Mouse (Mus musculus): Measurements from ENCODE around the gene Pdcd2.
"Not testable (repeated sequence)": the region's sequence is repeated elsewhere in the genome, so short reads cannot be mapped to it uniquely, and the experiment has no call there.

Gene Pdcd2

DNA sequence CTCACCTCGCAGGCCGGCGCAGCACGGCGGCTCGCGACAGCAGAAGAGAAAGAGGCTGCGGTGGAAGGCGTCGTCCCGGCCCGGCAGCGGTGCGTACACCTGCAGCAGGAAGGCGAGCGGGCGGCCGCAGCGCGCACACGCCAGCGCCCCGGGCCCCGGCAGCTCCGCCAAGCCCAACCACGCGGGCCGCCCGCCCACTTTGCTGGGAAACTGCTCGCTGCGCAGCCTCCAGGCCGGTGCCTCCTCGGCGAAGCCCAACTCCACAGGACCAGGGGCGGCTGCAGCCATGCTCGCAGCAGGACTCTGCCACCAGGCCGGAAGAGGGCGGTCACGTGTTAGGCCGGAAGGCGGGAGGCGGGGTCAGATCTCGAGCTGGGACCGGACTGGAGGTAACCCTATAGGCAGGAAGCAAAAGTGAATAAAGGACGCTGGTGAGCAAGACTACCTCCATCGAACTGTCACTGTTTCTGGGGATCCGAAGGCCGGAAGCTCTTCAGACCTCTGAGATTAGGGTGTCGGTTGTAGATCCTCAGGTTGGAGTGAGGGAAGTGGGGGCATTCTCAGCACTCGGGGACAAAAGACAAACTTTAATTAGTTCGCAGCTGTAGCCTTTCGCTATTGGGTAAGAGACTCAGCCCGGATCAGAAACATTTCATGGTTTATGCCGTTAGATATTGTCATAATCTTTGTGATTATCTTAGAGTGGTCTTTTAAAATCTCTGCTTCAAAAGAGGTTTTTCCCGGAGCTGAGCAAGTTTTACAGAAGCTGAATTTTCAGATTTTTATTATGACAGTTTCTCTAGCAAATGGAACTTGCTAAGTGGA, at the start of gene Pdcd2:
Gene Pdcd2, minus strand, starts transcription at position 316 of the 825 bp plus-strand sequence.
- DNase-seq (ENCODE audit: low spot score) = peak; percentile 96

DNA sequence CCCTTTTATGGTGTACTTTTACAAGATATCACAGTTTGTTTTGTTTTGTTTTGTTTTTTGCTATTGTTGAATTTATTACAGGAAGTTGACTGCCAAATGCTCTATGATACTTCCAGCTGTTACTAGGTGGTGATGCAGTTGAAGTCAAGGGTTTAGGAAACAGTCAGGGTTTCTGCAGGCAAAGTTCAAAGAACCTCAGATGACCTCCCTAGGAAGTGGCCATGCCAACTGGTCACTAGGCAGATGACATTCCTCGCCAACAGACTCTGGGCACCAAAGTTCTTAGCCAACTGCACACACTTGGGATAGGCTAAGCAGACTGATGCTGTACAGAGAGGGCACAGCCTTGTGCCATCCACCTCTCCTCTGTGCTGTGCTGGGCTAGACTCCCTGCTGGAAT, 48.0 kb upstream of the Pdcd2 start:
- no peak for DNase-seq (ENCODE audit: low spot score)

DNA sequence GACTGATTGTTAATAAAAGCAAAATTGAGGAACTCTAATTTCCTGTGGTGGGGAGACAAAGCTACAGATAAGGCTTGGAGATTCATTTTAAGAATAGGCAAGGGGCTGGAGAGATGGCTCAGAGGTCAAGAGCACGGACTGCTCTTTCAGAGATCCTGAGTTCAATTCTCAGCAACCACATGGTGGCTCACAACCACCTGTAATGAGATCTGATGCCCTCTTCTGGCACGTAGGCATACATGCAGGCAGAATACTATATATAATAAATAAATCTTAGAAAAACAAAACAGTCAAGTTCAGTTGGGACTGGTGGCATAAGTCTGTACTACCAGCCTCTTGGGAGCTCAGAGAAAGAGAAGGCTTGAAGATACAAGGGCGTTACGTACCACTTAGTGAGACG, 39.8 kb upstream of the Pdcd2 start:
- no peak for DNase-seq (ENCODE audit: low spot score)

- DNase-seq (ENCODE audit: low spot score) = no peak
These were observed 37.8 kb upstream of the Pdcd2 start for GRCm38 (mm10) chr17:15564928-15565300.

GRCm38 (mm10) chr17:15564014-15564927, 37.2 kb upstream of the Pdcd2 start, which contains the start of gene Prdm9:
Gene Prdm9, minus strand, starts transcription at chr17:15564354.
- DNase-seq (ENCODE audit: low spot score) = peak; percentile 99

DNA sequence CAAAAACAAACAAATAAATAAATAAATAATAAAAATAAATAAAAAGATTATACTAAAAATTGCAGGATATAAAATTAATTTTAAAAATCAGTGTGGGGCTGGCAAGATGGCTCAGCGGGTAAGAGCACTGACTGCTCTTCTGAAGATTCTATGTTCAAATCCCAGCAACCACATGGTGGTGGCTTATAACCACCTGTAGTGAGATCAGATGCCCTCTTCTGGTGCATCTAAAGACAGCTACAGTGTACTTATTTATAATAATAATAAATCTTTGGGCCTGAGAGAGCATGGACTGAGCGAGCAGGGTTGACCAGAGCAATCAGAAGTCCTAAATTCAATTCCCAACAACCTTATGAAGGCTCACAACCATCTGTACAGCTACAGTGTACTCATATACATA, 32.8 kb upstream of the Pdcd2 start:
- no peak for DNase-seq (ENCODE audit: low spot score)

DNA sequence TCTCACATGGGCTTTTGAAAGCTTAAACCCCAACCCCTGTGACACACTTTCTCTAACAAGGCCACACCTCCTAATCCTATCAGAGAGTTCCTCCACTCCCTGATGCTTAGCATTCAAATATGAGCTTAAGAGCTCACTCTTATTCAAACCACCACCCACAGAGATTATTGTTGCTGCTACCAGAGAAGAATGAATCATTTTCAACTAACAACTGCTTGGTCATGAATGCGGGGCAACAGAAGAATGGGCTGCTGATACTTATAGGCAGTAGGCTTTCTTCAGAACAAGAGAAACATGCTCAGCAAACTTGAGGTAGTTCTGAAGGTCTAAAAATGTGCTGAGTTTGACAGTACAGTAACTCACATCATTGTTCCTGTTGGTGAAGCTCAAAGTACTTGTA, 22.6 kb upstream of the Pdcd2 start:
- DNase-seq (ENCODE audit: low spot score) = no peak

GRCm38 (mm10) chr17:15546440-15546839, 19.3 kb upstream of the Pdcd2 start:
- no peak for DNase-seq (ENCODE audit: low spot score)

DNA sequence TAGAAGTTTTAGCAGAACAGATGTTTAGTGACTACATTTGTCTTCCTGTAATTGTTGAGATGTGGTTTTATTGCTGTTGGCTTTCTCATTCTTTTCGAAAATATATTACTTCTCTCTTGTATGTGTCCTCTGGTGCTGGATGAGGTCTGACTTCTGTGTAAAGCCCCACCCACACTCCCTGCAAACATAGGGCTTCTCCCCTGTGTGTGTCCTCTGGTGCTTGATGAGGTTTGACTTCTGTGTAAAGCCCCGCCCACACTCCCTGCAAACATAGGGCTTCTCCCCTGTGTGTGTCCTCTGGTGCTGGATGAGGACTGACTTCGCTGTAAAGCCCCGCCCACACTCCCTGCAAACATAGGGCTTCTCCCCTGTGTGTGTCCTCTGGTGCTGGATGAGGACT, 16.8 kb upstream of the Pdcd2 start:
- not testable (repeated sequence) for DNase-seq (ENCODE audit: low spot score)

GRCm38 (mm10) chr17:15540309-15540708, 13.2 kb upstream of the Pdcd2 start:
- no peak for DNase-seq (ENCODE audit: low spot score)

DNA sequence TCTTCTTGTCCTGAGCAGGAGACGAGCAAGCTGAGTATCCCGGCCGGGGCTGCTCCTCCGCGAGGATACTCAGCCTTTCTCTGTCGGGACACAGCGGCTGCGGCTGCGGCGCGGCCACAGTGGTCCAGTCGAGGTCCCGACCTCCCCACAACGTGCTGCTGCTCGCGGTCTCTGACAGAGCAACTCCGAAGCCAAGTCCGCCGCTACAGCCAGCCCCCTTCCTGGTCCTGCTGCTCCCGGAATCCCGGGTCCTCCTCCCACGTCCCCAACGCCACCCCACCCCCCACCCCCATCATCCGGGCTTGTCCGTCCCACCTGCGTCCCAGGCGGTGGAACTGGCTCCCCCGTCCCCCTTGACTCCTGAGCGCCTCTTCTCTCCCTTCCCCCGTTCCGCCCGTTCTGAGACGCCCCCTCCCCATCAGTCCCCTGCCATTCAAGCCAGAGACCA, 9.4 kb upstream of the Pdcd2 start:
- DNase-seq (ENCODE audit: low spot score) = peak; percentile 20

DNA sequence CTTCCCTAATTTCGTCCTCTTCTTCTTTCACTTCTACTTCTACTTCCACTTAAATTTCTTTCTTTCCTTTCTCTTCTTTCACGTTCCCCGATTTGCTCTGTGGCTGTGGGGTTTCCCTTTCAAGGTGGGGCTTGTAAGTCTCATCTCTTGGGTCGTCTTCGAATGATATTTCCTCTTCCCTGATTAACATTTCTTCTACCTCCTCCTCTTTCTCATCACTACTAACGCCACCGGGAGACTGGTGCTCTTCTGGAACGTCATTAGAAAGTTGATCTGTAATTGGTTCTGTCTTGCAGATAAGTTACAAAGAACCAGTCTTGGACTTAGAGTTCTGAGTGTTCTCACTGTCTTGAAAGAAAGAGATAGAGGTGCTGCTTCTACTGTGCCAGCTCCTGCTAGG, 8.8 kb upstream of the Pdcd2 start:
- no peak for DNase-seq (ENCODE audit: low spot score)

DNA sequence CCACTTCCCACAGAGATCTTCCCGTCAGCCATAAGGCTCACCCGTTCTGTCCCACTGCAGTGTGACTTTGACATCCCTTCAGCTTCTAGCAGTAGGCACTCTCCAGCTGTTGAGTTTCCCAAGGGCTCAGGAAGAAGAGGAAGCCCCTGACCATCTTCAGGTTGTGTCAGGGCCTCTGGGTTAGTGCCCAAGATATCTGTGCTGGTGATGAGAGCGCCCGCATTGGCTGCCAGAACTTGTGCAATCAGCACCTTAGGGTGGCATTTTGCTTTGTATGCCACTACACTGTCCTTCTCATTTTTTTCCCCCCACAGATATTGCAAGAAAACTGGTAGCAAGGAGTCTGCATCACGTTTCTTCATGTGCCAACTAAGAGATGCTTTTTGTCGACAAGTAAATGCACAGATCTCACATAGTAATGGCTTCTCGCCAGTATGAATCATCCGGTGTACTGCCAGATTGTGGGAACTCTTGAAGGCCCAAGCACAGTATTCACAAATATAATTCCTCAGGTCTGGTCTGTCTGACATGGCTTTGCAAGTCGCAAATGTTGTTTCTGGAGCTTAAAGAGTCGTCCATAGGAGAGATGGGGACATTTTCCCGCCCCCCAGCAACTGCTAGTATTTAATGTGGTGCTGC, 8.2 kb upstream of the Pdcd2 start:
- no peak for DNase-seq (ENCODE audit: low spot score)

DNA sequence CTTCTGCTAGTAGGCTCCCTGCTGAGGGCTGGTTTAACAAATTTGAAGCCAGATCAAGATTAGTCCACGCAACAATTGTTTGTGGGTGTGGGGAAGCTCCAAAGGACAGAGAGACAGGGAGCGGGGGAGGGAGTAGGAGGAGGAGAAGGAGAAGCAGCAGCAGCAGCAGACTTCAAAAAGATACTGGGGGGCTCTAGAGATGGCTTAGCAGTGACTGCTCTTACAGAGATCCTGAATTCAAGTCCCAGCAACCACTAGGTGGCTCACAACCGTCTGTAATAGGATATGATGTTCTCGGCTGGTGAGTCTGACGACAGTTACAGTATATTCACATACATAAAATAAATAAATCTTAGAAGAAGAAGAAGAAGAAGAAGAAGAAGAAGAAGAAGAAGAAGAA, 3.0 kb upstream of the Pdcd2 start:
- DNase-seq (ENCODE audit: low spot score) = no peak

DNA sequence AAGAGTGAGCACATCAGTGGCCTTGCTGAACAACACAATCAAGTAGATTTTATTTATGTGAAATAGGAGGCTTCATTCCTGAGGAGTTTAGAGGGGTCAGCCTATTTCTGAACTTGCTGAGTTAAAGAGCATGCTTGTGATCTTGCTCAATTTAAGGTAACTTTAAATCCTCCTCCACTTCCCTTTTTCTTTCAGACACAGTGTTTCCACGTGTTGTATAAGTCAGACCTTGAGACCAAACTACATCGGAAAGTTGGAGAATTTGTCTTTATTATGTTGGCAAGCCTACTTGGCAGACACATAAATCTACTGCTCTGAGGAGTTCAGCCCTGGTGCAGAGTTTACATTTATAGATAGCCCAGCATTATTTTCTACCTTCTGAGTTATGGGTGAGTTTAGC, 1.8 kb upstream of the Pdcd2 start:
- DNase-seq (ENCODE audit: low spot score) = no peak

DNA sequence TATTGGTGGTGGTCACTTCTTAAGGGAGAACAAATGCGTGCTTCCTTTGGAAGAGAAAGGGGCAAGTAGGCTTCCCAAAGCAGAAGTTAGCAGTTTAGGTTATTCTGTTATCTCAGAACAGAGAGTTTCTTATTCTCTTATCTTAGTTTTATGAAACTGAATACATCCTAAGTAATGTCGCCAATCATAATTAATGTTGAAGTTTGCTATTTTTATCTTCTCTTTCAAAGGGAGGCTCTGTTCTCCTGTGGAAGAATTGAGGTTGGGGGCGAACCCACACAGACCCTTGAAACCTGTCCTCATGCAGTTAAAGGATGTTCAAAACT, 673 bp upstream of the Pdcd2 start:
- DNase-seq (ENCODE audit: low spot score) = no peak

GRCm38 (mm10) chr17:15526304-15526703, 797 bp downstream of the Pdcd2 start:
- no peak for DNase-seq (ENCODE audit: low spot score)

DNA sequence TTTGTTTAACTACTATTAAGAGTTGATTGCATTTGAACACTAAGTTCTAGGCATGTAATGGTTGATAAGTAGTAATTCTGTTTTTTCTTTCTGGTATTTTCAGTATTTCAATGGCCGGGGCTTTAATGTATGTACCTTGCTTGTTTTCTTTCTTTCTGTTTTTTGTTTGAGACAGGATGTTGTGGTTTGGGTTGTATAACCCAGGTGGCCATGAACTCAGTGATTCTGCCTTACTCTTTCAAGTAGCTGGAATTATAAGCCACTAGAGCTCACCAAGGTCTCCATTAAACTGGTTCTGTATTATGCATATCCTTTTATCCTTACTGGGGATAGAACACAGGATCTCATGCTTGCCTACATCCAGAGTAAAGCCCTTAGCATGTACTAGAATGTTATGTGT, 8.3 kb downstream of the Pdcd2 start:
- DNase-seq (ENCODE audit: low spot score) = no peak

DNA sequence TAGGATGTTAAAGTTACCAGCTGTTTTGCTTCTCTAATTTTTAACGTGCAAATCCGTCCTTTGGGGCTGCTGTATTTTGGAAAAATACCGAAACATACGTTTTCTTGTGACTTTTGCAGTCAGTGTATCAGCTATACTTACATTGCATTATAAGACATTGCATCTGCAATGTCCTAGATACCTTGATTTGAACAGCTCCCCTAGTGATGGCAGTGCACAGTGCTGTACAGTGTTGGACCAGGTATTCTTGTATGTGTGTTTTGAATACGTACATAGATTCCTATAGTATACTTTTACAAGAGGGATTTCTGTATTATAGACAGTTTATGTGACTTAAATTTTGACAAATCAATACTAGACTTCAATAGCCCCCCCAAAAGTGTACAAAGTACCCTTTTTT, 8.9 kb downstream of the Pdcd2 start:
- no peak for DNase-seq (ENCODE audit: low spot score)

DNA sequence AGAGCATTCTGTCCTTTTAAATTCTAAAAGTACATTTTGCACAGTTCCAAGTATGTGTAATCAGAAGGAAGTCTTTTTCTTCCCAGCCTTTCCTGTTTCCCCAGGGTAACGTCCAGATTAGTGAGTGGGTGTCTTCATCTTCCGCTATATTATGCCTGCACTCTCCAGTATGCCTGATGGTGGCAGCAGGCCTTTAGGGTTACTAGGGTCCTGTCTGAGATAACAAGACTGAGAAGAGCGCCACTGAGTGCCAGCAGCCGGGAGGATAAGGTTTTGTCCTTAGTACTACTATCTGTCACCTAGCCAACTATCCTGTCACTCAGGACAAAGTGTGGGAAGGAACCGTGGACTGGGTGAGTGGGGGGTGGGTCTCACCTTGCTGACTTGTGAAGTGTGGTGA, 9.3 kb downstream of the Pdcd2 start:
- no peak for DNase-seq (ENCODE audit: low spot score)

GRCm38 (mm10) chr17:15510694-15511093, 16.4 kb downstream of the Pdcd2 start:
- no peak for DNase-seq (ENCODE audit: low spot score)

DNA sequence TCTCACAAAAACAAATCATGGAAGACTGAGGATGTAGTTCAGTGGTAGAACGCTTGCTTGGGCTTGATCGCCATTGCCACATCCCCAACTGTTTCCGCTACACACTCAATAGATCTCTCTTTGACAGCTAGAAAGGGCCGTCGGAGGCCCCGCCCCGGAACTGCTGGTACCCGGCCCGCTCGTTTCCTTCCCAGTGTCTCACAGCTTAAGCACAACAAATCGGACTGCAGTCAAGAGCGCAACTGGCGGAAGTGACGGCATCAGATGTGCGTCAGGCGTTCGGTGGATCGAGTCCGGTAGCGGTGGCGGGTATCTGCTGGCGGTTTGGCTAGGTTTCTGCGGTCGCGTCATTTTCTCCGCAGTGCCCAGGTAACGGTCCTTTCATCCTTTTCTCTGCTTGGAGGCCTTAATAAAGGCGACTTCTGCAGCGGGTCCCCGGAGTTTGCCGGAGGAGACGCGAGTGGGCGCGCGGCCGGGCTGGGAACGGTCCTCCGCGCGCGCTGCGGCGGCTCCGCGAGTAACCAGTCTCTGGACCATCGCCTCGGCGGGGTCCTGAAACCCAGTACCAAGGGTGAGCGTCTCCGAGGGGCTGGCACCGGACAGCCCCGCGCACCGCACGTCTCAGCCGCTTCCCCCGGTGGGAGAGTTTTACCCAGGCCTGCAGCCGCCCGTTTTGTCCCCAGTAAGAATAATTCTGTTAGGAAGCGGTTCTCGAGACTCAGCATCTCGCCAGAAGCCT, 27.3 kb downstream of the Pdcd2 start, which contains the start of the genes Psmb1 and Tbp:
Gene Psmb1, minus strand, starts transcription at position 96 of the 739 bp plus-strand sequence.
Gene Tbp, plus strand, starts transcription at position 233 of the 739 bp plus-strand sequence.
- DNase-seq (ENCODE audit: low spot score) = peak; percentile 95

All from yolk sac, embryonic 10.5 days (tissue).